Mouse (Mus musculus): ENCODE measurements around the gene Tjp1.
A peak's percentile ranks its signal among the peaks of the same experiment; 100 is the strongest.

The Tjp1 gene

DNA sequence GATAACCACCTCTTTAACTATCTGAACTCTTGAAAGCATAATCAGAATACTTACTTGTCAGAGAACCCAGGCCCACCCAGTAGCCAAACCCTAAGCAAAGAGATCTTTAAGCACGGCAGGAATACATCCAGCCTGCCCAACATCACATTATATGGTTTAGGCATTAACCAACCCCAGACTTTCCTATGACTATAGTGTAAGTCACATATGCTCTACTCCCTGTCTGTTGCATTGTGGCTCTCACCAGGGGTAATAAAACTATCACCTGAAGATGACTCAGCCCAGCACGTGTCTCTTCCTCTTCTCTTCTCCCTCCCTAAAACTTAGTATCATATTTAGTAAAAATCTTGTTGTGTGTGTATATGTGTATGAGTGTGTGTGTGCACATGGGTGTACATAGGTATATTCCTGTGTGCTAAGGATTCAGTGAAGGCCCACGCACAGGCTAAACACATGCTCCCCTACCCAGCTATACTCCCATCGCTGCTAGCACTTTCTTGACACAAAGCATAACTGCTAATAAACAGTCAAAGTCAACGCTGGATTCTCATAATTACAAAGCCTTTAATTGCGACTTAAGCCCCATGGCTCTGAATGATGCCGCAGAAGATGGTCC, 139.9 kb downstream of the Tjp1 start:
- DNase-seq, result no peak

DNA sequence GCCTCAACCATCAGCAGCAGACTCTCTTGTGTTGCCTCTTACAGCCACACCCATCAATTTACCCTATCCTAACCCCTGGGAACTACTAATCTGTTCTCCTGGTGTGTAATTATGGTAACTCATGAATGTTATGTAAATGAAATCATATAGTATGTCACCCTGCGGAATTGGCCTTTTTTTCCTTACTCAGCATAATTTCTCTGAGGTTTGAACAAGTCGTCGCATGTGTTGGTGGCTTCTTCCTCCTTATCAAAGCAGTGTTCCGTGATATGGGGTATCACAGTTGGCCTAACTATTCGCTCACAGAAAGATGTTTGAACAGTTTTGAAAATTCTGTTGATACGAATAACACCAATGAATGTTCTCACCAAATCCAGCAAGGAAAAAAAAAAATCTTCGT, 142.8 kb downstream of the Tjp1 start:
- no peak for DNase-seq

DNA sequence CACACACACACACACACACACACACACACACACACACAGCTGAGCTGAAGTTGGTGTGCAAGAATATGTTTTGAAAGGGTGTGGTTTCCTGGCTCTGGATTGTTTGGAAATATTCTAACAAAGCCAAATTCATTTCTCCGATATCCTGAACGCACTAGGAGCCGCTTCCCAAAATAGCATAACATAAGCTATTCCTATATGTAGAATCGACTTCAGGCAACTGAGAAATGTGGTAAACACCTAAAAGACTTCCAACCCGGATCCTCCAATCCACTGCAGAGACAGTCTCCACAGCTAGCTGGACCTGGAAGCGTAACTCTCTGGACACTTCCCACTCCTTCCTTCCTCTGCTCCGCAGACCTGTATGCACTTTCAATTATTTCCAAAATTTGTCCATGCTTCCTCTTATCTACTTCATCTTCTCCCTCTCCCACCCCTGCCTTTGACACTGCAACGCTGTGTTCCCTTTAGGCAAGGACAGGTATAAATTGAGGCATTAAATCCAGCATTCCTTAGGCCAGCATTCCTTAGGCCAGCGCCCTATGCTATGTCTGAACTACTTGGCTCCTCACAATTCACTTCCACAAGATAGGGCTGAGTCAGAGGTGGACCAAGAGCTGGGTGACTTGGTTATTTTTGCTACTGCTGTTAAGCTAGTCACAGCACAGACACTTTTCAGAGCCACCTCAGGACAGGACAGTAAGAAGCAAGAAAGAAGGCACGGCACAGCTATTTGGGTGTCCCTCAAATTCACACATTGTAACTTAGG, 144.9 kb downstream of the Tjp1 start:
- DNase-seq, result no peak

DNA sequence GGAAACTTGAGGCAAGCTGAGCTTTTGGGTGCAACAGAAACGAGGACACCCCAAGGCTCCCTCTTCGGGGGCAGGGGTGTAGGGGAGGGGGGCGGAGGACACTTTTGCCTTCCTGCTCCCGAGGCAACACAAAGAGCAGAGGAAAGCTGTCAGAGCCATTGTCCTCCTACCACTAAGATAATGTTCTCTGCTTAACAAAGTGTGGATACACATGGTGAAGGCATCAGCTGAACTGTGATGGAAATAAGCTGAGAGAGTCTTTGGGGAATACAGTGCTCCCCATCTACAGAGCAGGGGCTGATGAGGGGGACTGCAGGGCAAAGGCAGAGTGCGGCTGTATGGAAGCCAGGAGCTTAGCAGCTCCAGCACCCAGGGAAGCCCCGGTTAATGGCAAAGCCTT, 145.7 kb downstream of the Tjp1 start:
- DNase-seq, result no peak

DNA sequence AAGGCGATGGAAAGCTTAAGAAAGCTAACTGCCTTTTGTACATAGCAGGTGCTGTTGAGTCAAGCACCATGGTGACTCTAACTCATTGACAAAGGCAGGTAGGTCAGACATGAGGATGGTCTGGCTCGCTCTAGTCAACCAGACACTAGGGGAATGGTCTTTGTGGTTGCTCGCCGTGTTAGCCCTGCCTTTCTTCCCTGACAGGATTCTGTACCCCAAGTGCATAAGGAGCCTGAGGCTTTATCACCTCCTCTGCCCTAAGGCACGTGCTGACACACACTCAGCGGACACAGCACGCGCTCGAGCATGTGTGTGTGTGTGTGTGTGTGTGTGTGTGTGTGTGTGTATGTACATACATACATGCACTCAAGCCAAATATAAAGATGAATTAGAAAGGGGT, 146.9 kb downstream of the Tjp1 start:
- DNase-seq, result no peak

DNA sequence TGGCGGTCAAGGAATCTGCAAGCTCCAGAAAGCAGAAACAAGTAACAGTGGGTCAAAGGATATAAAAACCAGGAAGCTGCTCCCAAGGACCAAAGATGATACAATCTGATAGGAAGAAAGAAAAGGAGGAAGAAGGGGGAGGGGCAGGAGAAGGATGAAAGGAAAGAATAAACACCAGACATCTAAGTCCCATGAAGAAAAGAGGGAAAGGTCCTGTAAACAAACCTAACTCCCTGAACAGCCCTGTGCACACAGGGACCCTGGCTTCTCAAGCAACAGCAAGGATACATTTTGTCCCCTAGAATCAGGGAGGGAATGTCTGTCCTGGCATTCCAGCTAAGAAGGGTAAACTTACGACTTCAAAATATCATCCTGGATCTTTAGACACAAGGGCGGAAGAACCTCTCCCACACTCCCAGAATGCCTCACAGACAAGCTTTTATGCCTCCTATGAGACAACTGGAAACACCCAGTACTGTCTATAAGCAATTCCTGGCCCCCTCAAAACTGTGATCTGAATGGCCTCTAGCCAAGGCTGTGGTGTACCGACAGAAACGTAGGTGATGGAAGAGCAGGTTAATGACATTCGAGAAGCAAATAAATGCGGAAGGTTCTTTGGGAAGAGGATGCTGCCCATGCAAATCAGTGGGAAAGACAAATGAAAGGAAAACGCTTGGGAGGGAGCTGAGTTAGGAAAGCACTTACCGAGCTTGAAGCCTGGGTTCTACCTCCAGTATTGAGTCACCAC, 148.6 kb downstream of the Tjp1 start:
- no peak for DNase-seq

DNA sequence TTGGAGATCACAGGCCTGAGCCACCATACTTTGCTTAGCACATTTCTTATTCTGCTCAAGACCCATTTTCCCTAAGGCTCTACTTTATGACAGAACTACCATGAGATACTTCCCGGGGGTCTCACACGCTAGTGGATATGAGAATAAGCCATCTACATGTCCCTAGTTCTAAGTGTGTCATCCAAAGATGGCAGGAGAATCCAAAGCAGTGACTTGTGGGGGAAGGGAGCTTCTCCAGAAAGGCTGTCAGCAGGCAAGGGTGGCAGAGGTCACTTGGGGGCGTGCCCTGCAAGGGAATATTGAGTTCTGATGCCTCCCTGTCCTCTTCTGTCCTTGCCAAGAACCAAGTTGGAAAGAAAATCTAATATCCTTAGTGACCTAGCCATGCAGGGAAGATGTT, 150.1 kb downstream of the Tjp1 start:
- no peak for DNase-seq

DNA sequence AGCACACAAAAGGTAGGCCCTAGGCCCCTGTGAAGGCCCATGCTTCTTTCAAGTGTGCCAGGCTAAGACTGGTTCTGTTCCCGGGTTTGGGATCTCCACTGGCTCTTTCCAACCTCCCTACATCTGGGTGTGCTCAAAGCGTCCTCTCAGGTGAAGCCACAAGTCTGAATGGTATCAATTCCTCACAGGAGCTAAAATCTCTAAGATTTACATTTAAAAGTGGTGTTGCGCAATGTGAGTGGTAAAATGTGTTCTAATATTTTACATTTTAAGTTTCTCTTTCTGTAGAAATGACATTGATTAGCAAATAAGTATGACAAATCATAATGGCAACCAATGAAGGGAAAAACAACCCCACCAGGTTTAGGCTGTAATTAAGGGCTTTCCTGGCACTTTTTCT, 152.0 kb downstream of the Tjp1 start:
- no peak for DNase-seq

DNA sequence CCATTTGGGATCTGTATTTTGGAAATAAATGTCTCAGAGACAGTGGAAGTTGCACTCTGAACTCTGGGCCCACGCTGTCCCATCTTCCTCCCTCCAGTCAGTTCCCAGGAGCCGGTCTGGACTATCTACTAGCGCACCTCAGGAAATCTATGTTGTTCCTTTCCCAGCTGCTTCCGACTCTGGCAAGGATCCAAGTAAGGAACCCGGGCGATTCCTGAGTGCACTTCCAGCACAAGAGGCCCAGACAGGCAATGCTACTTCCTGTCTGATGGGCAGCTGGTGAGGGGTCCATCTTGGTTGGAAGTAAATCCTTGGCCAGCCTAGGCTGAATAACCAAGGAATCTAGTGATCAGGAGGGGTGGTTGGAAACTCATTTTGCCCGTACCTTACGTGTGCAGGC, 152.4 kb downstream of the Tjp1 start:
- DNase-seq, result peak; percentile 72

DNA sequence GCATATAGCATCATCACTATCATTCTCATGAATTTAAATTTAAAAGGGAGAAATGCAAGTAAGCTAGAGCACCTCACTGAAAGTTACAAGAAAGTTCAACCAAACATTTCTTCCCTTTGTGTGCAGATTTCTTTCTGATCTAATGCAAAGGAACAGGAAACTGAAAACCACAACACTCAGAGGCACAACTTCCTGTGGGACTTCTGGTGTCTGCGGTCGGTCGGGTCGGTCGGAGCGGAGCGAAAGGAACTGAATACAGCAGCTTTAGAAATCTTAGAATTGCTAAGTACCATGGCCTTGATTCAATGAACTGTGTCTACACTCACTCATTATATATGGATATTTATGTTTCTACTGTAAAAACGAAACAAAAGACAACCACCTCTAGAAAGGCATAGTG, 154.2 kb downstream of the Tjp1 start:
- peak; percentile 37 for DNase-seq

DNA sequence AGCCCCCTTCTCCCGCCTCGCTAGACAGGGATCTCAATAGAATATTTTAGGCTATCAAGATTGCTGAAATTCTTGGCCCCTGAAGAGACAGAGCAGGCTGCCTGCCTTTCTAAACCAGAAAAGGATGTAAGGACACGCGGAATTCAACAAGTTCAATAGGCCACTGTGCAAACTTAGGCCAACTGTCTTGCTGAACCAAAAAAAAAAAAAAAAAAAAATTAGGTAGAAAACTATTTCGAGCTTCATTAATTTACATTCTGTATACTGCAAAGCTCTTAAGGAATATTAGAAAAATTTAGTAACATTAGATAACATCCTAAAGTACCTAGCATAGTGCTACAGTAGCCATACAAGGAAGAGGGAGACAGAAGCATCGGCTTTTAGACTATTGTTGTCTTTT, 155.8 kb downstream of the Tjp1 start:
- no peak for DNase-seq

DNA sequence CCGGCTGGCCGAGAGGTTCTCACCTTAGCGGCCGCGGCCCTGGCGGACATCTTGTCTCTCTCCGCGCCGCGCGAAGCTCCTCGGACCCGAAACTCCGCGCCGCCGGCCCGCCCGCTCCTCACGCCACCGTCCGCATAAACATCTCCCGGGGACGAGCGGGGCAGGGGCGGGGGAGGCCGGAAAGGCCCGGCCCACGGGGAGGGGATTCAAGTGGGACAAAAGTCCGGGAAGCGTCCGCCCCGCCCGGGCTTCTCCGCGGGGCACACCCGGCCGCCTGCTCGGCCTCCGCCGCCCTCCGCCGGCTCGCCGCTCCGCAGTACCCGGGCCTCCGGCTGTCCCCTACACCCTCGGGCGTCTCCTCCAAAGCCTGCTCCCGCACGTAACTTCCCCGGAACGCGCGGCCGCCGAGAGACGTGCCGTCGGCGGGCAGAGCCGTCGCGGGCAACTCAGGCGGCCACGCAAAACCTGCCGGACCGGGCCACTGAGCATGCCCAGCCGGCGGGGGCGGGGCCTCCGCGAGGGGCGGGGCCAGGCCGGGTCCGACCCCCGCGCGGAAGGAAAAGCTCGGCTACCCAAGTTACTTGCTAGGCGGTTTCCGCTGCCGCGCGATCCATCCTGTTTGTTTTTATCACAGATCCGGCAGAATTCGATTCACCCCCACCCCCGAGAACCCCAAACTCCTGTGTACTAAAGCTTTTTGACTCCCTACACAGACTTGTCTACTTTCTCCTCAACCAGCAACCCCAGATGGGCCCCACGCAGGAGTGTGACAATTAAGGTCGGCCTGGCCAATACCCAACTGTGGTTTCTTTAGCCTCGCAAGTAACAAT, 156.6 kb downstream of the Tjp1 start:
- peak; percentile 97 for DNase-seq

DNA sequence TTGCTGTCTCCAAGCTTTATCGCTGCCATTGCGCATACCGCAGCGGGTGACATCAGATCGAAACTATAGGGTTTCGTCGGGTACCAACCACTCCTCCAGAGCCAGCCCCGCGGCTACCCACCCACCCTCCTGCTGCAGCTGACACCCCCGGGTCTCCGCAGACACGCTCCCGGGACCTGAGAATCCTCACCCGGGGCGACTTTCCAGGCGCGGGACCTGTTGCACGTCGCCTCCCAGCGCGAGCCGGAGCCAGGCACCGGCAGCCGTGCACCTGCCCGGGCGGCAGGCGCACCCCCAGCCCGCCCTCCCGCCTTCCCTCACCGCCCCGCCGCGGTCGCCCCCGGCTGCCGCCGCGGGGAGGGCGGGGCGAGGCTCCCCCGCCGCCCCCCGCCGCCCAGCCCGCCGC, 157.2 kb downstream of the Tjp1 start:
- DNase-seq, result no peak

DNA sequence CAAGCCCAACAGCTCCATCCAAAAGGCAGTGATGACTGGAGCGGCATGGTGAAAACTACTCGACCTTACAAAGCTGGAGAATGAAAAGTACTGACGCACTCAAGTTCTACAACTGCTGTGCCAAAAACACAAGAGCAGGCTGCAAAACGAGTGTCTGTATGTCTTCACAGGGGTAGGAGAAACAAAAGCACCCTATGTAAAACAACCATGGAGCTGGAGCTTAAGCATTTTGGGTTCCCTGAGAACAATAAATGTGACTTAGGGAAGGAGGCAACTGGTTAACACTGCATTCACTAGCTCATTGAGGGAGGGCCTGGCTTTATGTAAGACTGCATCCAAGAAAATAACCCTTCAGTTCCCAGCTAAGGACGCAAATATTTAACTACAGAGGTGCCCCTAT, 158.5 kb downstream of the Tjp1 start:
- no peak for DNase-seq

DNA sequence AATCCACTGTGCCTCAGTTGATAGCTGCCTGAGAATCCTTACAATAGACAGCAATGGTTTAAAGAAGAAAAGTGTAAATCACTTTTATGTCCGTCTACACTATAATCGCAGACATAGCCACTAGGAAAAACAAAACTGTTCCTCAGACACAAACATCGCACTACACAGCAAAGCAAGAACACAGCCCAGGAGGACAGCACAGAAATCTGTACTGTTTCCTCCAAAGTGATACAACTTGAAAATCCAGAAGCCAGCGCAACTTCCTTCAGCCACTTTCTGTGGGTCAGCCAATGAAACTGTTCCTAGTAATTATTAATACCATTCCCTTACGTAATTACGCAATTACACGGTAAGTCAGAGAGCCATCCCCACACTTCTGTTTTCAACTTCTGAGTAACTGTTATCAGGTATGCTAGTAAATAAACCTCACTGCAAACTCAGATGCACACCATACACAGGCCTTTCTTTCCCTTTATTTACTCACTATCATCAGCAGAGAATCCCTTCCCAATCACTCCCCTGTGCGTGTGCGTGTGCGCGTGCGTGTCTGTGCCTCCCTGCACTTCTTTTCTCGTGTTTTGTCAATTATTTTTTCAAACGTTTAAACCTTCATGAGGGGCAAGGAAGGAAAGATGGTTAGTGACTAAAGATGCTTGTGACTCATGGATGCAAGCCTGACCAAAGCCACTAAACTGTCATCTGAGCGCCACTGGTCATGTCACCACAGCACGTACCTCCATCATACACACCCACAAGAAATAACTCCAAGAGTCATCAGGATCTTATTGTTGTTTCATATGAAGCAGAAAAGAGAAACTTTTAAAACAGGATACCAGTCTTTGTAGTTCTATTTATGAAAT, 160.0 kb downstream of the Tjp1 start:
- DNase-seq, result no peak

DNA sequence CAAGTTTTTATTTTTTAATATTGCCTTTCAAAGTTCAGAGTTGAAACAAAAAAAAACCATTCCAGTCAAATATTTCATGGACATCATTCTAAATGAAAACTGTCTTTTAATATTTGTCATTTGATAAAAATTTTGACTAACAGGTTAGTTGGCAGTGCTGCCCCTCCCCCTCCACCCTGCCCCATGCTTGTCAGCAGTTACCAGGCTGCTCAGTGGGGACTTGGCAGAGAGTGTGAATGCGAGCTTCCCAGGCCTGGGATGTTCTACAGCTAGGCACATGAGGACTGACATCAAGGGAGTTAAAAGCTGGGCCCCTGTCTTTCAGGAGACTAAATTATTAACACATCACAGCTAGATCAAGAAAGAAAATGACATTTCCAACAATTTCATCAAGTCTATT, 161.4 kb downstream of the Tjp1 start:
- DNase-seq, result peak; percentile 31

DNA sequence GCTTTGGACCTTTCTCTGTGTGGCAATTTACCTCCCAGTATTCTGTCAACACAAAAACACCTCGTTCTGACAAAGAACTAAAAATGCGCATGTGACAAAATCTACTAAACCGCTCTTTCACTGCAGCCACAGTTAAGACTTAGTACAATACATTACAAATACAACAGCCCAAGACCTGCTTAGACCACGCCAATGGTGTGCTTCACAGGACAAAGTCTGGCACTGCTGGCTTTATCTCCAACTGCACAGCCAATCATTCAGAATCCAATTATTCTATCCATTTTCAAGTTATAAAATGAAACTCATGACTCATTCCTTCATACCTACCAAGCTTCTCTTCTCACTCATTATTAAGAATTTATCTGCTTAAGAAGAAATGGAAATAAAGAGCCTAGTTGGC, 162.0 kb downstream of the Tjp1 start:
- DNase-seq, result no peak

DNA sequence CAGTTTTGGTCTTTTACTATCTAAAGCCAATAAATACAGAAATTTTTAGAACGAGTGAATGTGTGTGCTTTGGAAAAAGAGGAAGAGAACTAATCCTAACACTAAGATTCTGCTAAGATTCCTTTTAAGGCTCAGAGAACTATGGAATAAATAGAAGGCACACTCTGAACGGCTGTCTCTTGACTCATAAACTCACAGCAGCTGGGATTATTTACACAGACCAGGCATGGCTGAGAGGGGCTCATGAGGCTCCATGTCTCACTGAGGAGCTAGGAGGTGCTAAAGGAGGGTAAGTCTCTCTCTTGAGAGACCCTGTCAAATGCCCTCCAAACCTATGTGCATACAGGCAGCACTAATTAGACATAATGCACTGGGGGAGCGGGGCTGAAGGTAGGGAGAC, 167.3 kb downstream of the Tjp1 start:
- DNase-seq, result no peak

DNA sequence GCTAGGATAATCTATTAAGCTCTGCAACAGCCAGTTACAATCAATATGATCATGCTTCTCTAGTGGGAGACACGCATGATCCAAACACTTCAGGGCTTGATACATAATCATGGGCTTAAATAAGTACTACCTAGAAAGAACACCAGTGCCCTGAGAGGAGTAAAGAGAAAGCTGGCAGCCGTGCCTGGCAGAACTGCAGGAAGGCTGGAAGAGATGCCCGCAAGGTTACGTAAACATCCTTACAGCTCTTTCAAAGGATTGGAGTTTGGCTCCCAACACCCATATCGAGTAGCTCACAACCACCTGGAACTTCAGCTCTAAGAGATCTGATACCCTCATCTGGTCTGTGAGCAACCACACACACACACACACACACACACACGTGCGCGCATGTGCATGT, 167.8 kb downstream of the Tjp1 start:
- DNase-seq, result no peak

DNA sequence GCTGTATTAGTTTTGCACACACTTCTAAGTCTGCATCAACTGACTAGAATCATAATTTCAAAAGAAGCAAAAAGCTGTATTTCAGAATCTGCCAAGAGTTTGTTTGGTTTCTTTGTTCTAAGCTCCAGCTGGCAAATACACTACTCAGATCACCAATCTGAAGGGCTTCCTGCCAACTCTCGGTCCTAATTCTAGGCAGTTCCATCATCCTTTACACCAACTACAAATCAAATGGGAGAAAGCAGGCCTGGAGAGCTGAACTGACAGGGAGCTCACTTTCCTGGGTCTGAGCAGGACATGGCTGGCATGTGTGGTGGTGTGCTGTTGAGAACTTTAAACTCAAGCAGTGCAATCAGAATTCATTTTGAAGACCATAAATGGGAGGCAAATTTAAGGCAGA, 170.0 kb downstream of the Tjp1 start:
- peak; percentile 53 for DNase-seq

DNA sequence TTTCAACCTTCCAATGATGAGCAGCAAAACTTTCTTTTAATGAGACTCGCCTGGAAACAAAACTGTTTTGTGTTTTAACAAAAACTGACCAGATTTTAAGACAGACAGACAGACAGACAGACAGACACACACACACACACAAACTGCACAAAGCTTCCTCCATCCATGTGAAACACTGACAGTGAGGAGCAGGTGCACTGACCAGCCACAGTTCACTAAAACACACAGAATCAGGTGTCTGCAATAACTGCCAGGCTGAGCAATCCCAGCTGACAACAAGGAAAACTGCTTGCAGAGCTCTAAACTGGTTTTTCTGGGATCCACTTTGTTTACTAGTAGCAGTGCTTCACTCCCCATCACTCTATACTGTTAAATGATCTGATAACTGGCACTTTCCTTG, 171.4 kb downstream of the Tjp1 start:
- DNase-seq, result no peak

DNA sequence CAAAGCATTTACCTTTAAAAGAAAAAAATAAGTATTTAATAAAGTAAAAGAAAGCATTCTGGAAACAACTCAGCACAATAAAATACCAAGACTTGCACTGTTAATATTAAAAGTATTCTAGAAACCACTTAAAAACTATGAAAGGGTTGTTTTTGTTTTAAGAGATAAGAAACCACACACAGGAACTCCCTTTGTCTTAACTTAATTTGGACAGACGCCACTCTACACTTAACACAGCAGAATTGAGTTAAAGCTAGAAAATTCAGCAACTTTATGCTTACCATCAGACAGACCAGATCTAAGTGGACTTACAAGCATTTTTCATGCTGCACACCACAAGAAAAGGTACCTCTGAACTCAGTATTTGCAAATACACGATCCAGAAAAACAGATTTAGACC, 172.7 kb downstream of the Tjp1 start:
- no peak for DNase-seq

Data from kidney, postnatal 14 days (tissue).